Mouse (Mus musculus) limb, embryonic 14.5 days (tissue): ENCODE data around the gene Barx1. TPM values are rescaled to one million over a fixed set of nuclear protein-coding genes. Genes with fewer than 3 reads are reported as not detected.

ENCODE experiments used
- ATAC-seq: fragments of 200-750 bp; cut with Nextera tagmentation; 2 replicates; pipeline ENCODE4 v1.8.0; 2017; ENCODE audit warnings: low read depth, moderate number of reproducible peaks, moderate TSS enrichment; ENCODE audit not compliant: low FRiP score
- DNase-seq: peaks from one replicate; pipeline ENCODE4 v3.0.0-alpha.2; 2015; ENCODE audit warnings: low spot score
- H3K27ac ChIP-seq: fragments of 300-500 bp; sonication (generic); replicated peaks from 2 replicates; pipeline ENCODE4 v1.5.1; 2014; ENCODE audit warnings: low read depth, mild to moderate bottlenecking, low read length, moderate library complexity, mixed read lengths
- H3K27me3 ChIP-seq: fragments of 300-500 bp; sonication (generic); 2 replicates; pipeline ENCODE4 v1.6.1; 2014; ENCODE audit warnings: low read length, mixed read lengths; ENCODE audit not compliant: control insufficient read depth, insufficient read depth
- H3K36me3 ChIP-seq: fragments of 300-500 bp; sonication (generic); 2 replicates; pipeline ENCODE4 v1.6.1; 2014; ENCODE audit warnings: mild to moderate bottlenecking, low read length, moderate library complexity, mixed read lengths; ENCODE audit not compliant: control insufficient read depth, insufficient read depth
- H3K4me1 ChIP-seq: fragments of 300-500 bp; sonication (generic); 2 replicates; pipeline ENCODE4 v1.6.1; 2014; ENCODE audit warnings: antibody characterized with exemption, low read length, mixed read lengths; ENCODE audit not compliant: control insufficient read depth, insufficient read depth
- H3K4me2 ChIP-seq: fragments of 300-500 bp; sonication (generic); replicated peaks from 2 replicates; pipeline ENCODE4 v1.6.1; 2014; ENCODE audit warnings: low read depth, mild to moderate bottlenecking, low read length, moderate library complexity; ENCODE audit not compliant: severe bottlenecking
- H3K4me3 ChIP-seq: fragments of 300-500 bp; sonication (generic); replicated peaks from 2 replicates; pipeline ENCODE4 v1.5.1; 2014; ENCODE audit warnings: low read length
- H3K9ac ChIP-seq: fragments of 300-500 bp; sonication (generic); 2 replicates; pipeline ENCODE4 v1.6.1; 2014; ENCODE audit warnings: mild to moderate bottlenecking, low read depth, low read length, moderate library complexity; ENCODE audit not compliant: severe bottlenecking
- H3K9me3 ChIP-seq: fragments of 300-500 bp; sonication (generic); 2 replicates; pipeline ENCODE4 v1.6.1; 2016; ENCODE audit warnings: low read length; ENCODE audit not compliant: control insufficient read depth
- POLR2A ChIP-seq: fragments of 200-500 bp; IDR thresholded peaks from 2 replicates; pipeline ENCODE4 v1.8.0; 2012; ENCODE audit warnings: inconsistent platforms, mild to moderate bottlenecking, moderate library complexity, borderline replicate concordance; ENCODE audit not compliant: insufficient read depth, insufficient read length; ENCODE audit errors: extremely low read depth
- WGBS: fragments of 180-500 bp; shearing (Covaris S2); extraction: QIAGEN DNeasy Blood & Tissue Kit; methylation state at CpG from one replicate; pipeline ENCODE4 v1.1.7; 2014; 5-methylcytosine and 5-hydroxymethylcytosine counted together
- polyA plus RNA-seq, 2 experiments: library from polyadenylated mRNA; depleted of rRNA in 1 of 2; stranded (reverse) in 1 of 2; unstranded in 1 of 2; fragments of >200 nt; fragmentation: Nextera tagmentation in 1 of 2; extraction: Ambion mirVana in 1 of 2; gene quantifications; 2 replicates each; pipeline versions ENCODE4 v1.2.1 to v1.2.3; 2012 to 2014

Gene Barx1
- polyA plus RNA-seq, 2 experiments = 5.4 to 10.0 TPM

GRCm38 (mm10) chr13:48665656-48666597 is 3.1 kb downstream of the Barx1 start:
- no peak overlapping the region for H3K27ac ChIP-seq
- H3K27me3 ChIP-seq = peaks cover 97% of the 10 kb centered on the region
- H3K9ac ChIP-seq = no peak overlapping the region
- no peak for TF ChIP-seq POLR2A
- ATAC-seq (no peak), DNase-seq (no peak)
- no peaks in the 10 kb centered on the region for H3K9me3 ChIP-seq
- 4% methylated on average over 58 of the region's 58 CpGs for WGBS
- H3K4me1 ChIP-seq = peaks cover 10% of the 10 kb centered on the region; the same call in 1 of the 2 replicates
- H3K4me3 ChIP-seq = no peak overlapping the region; the same call in 1 of the 2 replicates
- no peak overlapping the region for H3K4me2 ChIP-seq
- no peaks in the 10 kb centered on the region for H3K36me3 ChIP-seq

DNA sequence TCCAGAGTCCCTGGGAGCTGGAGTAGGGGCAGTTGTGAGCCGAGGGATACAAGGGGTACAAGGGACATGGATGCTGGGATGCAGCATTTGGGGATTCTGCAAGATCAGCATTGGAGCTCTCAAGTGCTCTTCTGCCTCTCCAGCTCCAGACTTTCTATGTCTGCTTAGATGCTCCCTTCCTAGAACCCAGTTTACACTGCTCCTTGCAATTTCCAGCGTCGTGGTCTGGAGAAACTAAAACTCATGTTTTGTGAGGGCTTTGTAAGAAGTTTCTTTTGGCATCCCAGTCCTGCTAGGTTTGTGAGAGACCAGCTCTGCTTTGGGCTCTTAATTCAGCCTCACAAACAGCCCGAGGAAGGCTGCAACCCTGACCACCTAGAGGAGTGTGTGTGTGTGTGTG is 4.7 kb downstream of the Barx1 start:
- Histone ChIP-seq H3K27me3 (peaks cover 94% of the 10 kb centered on the region), H3K9me3 (no peaks in the 10 kb centered on the region), H3K9ac (no peak overlapping the region), H3K27ac (no peak overlapping the region), H3K36me3 (no peaks in the 10 kb centered on the region), H3K4me2 (no peak overlapping the region), H3K4me3 (no peak overlapping the region), H3K4me1 (peaks cover 10% of the 10 kb centered on the region; the same call in 1 of the 2 replicates)
- no peak for ATAC-seq
- no peak for TF ChIP-seq POLR2A
- DNase-seq = no peak
- WGBS = 3% methylated on average over 4 of the region's 4 CpGs

DNA sequence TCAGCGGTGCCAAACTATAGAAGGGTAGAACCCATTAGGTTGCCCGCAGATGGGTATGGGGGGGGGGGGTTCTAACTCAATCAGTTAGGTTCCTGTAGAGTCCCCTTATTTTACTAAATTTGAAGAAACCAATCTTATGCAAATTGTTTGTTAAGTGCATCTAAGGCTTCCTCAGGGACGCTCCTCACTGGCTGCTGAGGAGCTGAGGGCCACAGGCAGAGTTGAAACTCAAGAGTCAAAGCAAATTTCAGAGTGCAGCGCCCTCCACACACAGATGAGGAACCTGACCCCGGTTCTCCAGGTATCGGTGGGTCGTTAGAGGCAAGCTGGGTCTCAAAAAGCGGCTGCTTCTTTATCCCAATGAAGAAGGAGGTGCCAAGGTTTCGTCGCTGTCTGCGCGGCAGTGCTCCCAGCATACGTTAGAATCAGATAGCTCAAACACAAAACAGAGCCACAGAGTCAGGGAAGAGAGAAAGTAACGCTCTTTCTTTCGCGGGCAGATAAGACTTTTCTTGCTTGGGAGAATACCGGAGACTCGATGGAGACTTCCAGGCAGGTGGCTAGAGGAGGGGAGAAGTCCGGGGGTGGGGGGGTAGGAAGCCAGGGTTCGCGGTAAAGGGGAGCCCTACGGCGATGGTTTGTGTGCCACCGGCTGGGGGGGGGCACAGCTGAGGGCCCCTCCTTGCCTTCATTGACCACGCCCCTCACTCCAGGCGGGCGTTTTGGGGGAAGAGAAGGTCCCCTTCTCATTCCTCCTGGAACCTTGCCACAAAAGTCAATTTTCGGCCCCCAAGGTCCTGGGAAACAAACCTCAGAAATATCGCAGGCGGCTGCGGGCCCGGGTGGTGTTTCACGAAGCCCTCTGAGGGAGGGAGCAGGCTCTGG is 5.5 kb downstream of the Barx1 start:
- ATAC-seq = no peak
- Histone ChIP-seq H3K27ac (no peak overlapping the region), H3K9me3 (no peaks in the 10 kb centered on the region), H3K27me3 (peaks cover 97% of the 10 kb centered on the region), H3K9ac (peak overlapping the region; percentile 25; the same call in 1 of the 2 replicates), H3K36me3 (no peaks in the 10 kb centered on the region), H3K4me1 (peaks cover 10% of the 10 kb centered on the region; the same call in 1 of the 2 replicates), H3K4me2 (peak overlapping the region; percentile 40), H3K4me3 (peak overlapping the region; percentile 26)
- DNase-seq = no peak
- 2% methylated on average over 33 of the region's 33 CpGs for WGBS
- no peak for TF ChIP-seq POLR2A

- peak overlapping the region; percentile 25; the same call in 1 of the 2 replicates for H3K9ac ChIP-seq
Observed at GRCm38 (mm10) chr13:48668976-48669534, 6.3 kb downstream of the Barx1 start.

More at GRCm38 (mm10) chr13:48668976-48669534, 6.3 kb downstream of the Barx1 start:
- H3K9me3 ChIP-seq = no peaks in the 10 kb centered on the region
- no peak overlapping the region for H3K27ac ChIP-seq
- peak overlapping the region; percentile 26 for H3K4me3 ChIP-seq
- no peak for DNase-seq
- H3K36me3 ChIP-seq = no peaks in the 10 kb centered on the region
- no peak for ATAC-seq
- no peak for TF ChIP-seq POLR2A
- peaks cover 10% of the 10 kb centered on the region; the same call in 1 of the 2 replicates for H3K4me1 ChIP-seq
- 1% methylated on average over 34 of the region's 34 CpGs for WGBS
- peaks cover 96% of the 10 kb centered on the region for H3K27me3 ChIP-seq
- H3K4me2 ChIP-seq = peak overlapping the region; percentile 40
